Mouse (Mus musculus) megakaryocyte, adult 5-6 weeks (primary cell): Measurements from ENCODE around the gene Mrps27. TPM values are rescaled to one million over a fixed set of nuclear protein-coding genes. Genes with fewer than 3 reads are reported as not detected.

ENCODE experiments used
- ATAC-seq: 2 replicates; pipeline ENCODE4 v1.8.0; 2016; ENCODE audit warnings: mild to moderate bottlenecking, inconsistent platforms; ENCODE audit not compliant: poor library complexity, severe bottlenecking
- total RNA-seq, 2 experiments: library from RNA; stranded (forward) in 1 of 2; stranded (reverse) in 1 of 2; fragments of 153-499, 151-499 nt in 1 of 2; fragments of 221-1000, 200-1000 nt in 1 of 2; gene quantifications; 2 replicates each; pipeline versions ENCODE4 v1.2.3 to v1.2.4; 2015 to 2017

Mrps27 gene
- total RNA-seq, 2 experiments from 2014 or later, result 6.2 to 8.6 TPM

GRCm38 (mm10) chr13:99464551-99464950, 120.0 kb downstream of the Mrps27 start:
- no peak for ATAC-seq

Other genes with a start within 250 kb of the Mrps27 start
- gene Zfp366, start 160.0 kb upstream of the Mrps27 start, total RNA-seq (2015), result 0.21 and 0.69 TPM in 2 replicates
- gene Zfp366, start 160.0 kb upstream of the Mrps27 start, total RNA-seq (2017), result 0.04 and 0.08 TPM in 2 replicates
- gene Ptcd2, start 81 bp upstream of the Mrps27 start, total RNA-seq (2015), result 36.4 and 46.1 TPM in 2 replicates
- 52.1 and 53.7 TPM in 2 replicates for gene Ptcd2, start 81 bp upstream of the Mrps27 start, total RNA-seq (2017)
- 0.07 TPM in 2 replicates for gene Map1b, start 171.8 kb downstream of the Mrps27 start, total RNA-seq (2015)
- 0.11 TPM in 1 of 2 replicates, not detected in the other for gene Map1b, start 171.8 kb downstream of the Mrps27 start, total RNA-seq (2017)